Mouse (Mus musculus) left cerebral cortex, postnatal 14 days (tissue): ENCODE measurements at regions not wholly inside any gene's neighbourhood (a gene's known extent, or its start where the extent isn't known, plus 50 kb on each side); places are given as distances from the start of the nearest gene placed in this dataset.

ENCODE experiments used
- DNase-seq, 2 experiments: peaks; one replicate each; pipeline ENCODE4 v3.0.0; 2021 to 2022; ENCODE audit warnings: low spot score in 2 of 2, mixed read lengths in 1 of 2
- intact Hi-C: fragments of 180-260 bp; cut with DNase I; formaldehyde crosslinking; loops from one replicate; pipeline ENCODE4 v1.15.1; 2025

DNA sequence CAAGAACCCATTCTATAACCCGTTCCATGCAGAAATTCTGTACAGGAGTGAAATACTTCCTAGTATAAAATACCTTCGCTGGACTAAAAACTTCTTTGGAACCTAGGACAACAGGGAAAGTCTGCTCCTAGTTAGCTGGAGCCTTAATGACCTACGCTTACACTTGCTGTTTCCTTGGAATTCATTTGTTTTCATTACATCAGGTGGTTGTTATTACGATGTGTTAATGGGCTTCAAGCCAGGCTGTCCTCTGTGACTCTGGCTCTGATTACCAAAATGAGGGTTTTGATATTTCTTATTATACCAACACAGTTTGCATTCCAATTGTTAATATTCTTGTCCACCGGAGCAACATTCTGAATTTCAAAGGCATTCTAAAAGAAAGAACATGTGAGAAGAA is 313.6 kb upstream of the Adgrl4 start:
- intact Hi-C loops: no loop called here
- DNase-seq: no peak

DNA sequence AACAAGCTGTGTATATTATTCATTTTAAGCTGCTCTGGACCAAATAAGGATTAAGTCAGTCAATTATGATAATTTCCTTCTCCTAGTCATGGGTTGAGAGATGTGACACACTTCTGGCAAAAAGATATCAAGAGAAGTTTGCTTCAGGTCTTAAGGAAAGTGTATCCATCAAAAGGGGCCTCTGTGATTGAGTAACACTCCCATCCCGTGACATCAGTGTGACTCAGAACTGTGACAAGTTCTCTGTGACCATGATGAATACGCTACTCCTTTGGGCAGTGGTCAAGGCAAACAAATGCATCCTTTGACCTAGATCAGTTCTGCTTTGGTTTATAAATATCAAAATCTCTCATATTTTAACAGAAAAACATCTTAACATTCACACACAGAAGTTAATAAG is 290.8 kb upstream of the Adgrl4 start:
- intact Hi-C loops: no loop called here
- DNase-seq: no peak

DNA sequence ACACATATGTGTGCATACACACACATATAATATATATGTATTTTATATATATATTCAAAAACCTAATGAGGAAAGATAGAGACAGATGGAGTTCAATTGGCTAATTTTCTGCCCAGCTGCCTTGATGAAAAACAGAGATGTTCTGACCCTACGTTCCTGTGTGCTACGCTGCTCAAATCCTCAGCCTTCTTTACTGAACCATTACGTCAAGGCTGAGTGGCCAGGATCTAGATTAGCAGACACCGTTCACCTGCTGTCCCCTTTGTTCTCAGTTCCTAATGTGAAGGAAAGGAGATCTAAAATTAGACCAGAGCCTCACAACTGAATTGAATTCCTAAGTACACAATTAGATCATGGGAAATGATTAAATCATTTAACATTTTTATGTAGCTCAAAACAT is 284.3 kb upstream of the Adgrl4 start:
- no peak for DNase-seq
- intact Hi-C loops: no loop called here

DNA sequence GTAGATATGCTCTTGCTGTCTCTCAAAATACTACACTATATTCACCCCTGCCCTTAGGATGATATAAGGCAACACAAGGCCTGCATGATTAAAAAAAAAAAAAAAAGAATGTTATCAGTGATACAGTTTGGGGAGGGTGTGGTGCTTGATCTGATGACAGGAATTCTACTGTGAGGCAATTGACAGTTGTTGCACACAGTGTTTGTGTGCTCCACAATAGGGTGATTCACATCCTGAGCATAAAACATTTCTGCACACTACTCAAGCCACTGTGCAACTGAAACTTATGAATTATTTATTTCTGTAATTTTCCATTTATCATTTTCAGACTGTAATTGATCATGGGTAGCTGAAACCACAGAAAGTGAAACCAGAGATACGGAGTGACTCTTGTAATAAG is 277.2 kb upstream of the Adgrl4 start:
- DNase-seq: no peak
- intact Hi-C loops: no loop called here

DNA sequence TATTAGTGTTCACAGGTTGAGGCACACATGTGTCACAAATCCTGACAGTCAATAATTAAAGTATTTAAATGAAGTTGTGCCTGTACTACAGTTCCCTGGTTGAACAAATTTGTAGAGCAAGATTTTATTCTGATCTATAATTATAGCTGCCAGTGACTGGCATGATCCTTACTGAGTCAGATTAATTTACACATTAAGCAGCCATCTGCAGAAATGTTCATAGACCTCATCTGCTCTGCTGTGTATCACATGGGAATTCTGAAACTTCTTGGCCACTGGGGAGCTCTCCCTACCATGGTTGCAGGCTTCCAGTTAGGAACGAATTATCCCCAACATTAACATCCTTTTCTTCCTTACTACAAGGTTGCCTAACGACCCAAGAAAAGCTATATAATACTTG is 255.6 kb upstream of the Adgrl4 start:
- intact Hi-C loops: no loop called here
- no peak for DNase-seq

DNA sequence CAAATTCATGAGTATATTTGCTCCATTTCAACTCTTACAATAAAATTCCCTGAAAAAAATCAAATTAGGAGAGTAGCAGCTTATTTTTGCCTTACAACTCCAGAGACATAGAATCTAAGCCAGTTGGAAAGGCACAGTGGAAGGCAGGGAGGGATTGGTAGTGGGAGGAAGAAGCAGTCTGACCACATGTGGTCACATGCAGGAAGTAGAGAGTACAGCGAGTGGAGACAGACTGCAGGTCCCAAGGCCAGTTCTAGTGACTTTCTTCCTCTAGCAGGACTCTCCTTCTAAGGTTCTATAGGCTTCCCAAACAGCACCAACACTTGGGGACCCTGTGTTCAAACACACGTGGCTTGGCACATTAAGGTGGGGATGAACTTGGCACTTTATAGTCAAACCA is 245.6 kb upstream of the Adgrl4 start:
- intact Hi-C loops: no loop called here
- DNase-seq: no peak

DNA sequence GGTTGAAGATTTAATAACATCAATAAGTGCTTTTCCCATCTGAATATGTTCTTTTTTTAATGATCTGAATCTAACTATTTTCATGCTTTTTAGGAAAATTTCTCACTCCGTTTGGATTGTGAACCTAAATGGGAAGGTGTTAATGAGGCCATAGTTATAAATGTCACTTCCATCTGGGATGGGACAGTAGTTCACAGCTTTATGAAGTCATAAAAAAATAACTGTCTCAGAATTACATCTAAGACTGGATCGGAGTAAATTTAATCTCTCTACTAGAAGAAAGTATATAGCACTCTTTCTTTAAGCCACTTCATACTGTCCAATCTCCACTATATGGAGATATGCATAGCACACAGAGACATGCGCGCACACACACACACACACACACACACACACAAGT is 226.7 kb upstream of the Adgrl4 start:
- intact Hi-C loops: no loop called here
- DNase-seq: no peak

DNA sequence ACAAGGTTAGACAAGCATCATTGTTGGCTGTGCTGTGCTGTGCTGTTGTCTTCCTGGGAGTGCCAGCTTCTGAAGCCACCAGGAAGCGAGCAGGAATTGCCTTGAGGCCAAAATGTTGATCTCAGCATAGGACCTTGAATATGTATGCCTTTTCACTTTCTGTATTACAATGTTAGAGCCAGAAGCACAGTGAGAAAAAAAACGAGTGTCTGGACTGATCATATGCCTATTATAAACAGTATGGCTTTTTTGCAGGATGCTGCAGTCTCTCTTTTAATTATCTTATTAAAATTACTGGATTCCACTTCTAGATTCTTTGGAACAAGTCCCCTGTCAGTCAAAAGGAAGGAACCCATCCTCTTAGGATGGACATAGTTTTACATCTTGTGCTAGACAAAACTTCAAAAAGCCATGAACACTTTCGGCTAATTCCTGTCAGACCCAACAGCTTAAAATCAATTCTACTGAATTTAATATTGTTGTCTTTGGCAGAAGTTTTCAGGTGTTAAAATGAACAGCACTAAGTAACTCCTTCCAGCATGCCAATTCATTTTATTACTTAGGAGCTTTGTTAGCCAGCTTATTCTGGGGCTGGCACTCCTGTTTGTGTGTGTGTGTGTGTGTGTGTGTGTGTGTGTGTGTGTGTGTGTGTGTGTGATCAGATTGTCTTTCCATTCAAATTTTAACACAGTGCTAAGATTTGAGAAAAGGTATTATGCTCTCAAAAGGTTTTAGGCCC is 220.8 kb upstream of the Adgrl4 start:
- intact Hi-C loops: no loop called here
- no peak for DNase-seq

DNA sequence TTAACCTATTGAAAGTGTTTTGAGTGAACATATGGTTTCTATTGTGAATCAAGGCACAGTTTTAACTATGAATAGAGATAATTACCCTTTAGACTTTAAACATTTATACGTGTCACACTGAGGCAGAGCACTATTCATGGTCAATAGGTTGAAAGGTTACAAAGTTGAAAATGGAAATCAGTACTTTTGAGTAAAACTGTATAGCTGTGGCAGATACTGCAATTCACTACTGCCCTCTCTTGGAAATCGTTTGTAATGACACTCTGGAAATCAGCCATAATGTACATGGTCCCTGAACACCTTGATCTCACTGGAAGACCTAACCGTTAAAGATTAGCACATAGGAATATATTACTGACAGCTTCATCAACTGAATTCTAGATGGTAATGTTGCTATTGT is 215.3 kb upstream of the Adgrl4 start:
- peak in 1 of 2 experiments; percentile 10 for DNase-seq
- intact Hi-C loops: no loop called here

DNA sequence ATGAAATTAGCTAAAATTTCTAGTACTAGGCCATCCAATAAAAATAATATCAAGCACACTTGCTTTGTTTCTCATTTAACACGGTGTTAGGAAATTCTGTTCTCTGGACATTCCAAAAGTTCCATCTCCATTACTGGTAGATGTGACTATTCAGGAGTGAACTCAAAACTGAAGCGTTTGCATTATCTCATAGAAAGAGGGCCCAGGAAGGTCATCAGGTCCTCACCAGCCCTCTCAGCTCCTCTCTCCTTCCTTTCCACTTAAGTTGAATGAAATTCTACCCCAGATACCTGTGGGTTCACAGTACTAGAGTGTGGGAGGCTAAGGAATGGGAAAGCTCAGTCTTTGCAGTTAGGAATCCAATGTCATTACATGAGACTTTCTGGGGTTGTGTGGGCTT is 185.2 kb upstream of the Adgrl4 start:
- DNase-seq: no peak
- intact Hi-C loops: no loop called here

DNA sequence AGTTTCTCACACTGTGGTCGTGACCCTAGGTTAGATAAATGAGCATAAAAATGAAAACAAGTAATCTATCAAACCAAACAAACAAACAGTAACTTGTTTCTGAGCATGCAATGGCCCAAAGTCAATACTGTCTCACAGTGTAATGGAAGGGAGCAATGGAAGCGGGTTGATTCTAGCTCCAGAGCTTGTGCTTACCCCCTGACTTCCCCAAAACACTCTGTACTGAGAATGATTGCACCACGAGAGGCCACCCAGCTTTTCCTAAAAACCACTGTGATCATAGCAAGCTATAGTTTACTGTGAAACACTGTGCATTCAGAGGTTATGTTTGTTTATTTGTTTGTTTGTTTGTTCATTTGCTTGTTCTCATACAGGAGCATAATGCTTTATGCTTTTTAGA is 174.9 kb upstream of the Adgrl4 start:
- no peak for DNase-seq
- intact Hi-C loops: no loop called here

DNA sequence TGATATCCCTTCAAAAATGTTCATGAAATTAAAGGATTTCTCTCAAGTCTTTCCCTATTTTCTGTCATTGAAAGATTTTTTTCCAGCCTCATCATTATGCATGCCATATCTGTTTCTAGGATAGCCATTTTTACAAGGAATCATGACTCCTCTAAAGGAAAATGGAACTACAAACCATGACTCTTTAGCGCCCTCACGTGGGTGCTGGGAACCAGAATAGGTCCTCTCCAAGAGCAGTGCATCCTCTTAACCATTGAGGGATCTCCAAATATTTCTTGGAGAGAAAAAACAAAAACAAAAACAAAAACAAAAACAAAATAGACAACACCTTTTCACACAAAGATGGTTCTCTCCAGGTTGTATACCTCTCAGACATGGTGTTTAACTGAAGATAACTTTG is 172.0 kb upstream of the Adgrl4 start:
- no peak for DNase-seq
- intact Hi-C loops: no loop called here

DNA sequence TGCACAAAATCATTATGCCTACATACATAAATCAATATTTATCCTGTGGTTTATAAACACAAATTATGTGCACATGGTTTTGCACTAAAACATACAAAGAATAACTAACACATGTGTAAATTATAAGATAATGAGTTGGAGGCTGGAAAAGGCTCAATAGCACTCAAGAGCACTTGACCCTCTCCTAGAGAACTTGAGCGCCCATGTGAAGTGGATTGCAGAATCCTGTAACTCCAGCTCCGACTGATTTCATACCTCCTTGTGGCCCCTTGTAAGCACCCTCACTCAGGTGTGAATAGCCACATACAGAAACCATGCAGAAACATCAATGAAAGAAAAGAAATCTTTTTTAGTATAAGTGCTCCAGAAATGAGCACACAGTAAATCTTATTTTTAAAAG is 168.2 kb upstream of the Adgrl4 start:
- DNase-seq: no peak
- intact Hi-C loops: no loop called here

DNA sequence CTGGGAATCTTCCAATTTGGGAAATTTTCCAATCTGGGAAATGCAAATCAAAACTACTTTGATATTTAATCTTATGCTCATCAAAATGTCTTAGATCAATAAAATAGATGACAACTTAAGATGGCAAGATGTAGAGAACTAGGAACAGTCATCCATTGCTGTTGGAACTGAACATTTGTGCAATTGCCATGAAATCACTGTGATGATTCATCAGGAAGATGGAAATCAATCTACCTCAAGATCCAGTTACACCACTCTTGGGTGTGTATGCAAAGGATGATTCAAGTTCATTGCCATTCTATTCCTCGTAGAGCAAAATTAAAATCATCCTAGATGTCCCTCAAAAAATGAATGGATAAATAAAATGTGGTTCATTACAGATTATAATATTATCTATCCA is 153.9 kb upstream of the Adgrl4 start:
- DNase-seq: no peak
- intact Hi-C loops: no loop called here

DNA sequence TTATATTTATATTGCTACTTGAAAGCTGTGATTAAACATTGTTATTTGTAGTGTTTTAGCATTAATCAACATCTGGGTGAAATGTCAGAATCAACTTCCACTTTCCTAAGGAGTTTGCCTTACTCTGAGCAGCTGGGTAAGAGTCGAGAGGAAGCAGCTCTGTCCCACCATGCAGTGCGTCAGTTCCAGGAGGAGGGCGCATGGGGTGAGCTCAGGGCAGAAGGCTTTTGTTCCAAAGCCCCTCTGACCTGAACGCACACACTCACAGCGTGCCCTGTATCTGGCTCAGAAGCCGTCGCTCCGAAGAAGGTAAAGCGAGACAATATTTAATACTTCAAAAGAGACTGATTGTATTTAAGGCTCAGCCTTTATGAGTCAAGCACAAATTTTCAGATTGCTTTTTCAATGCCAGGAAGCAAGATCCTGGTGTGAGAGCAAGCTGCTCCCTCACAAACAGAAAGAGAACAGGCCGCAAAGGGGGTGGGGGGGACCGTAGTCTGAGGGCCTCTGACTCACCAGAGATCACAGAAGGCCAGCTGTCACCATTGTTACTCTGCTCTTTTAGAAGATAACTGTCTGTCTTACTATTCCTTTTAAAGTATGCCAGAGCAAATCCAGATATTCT is 143.6 kb upstream of the Adgrl4 start:
- intact Hi-C loops: no loop called here
- DNase-seq: no peak

DNA sequence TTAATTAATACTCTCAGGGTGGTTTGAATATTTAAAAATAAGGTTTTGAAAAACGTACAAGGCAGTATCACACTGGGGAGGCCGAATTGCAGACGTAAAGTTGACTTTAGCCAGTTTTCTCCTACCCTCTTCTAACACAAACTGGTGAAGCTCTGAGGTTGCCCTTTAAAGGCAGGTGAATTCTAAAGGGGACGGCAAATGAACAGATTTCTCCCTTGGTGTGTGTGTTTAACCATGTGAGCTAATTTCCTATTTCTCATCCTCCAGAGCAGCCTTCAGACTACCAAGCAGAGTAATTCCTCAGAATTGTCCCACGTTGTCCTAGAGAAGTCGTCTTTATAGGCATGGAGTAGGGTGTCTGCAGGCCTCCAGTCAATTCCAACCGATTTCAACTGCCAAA is 143.1 kb upstream of the Adgrl4 start:
- intact Hi-C loops: no loop called here
- DNase-seq: no peak

DNA sequence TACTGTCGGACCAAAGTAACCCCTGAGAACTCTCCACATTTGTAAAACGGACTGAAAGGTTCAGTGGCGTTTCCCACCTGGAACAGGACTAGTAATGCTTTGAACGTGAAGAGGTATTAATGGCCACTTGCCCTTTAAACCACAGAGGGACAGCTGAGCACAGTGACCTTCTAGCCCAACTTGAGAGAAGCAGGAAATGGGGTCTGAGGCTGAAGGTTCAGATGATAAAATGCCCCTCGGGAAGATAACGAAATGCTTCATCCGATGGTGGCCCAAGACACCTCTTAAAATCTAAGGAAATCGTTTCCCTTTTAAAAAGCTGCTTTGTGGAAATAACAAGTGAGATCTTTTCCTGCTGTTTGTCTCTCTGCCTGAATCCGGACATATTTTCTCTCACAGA is 142.7 kb upstream of the Adgrl4 start:
- no peak for DNase-seq
- intact Hi-C loops: no loop called here

DNA sequence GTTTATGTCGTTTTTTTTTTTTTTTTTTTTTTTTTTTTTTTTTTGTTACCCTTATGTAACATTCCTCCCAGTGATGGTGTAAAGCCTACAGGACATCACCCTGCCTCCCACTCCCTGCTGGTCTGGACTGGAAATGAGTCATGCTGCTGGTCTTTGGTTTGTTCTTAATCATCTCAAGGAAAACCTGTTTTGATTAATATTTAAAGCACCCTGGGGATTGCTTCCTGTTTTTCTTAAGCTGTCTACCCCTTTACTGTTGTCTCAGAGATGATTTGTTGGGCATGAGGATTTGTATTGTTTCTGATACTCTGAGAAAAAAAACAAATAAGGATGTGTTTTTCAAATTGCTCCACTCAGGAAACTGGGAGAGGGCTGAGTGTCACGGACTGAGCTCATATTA is 139.4 kb upstream of the Adgrl4 start:
- DNase-seq: no peak
- intact Hi-C loops: no loop called here

DNA sequence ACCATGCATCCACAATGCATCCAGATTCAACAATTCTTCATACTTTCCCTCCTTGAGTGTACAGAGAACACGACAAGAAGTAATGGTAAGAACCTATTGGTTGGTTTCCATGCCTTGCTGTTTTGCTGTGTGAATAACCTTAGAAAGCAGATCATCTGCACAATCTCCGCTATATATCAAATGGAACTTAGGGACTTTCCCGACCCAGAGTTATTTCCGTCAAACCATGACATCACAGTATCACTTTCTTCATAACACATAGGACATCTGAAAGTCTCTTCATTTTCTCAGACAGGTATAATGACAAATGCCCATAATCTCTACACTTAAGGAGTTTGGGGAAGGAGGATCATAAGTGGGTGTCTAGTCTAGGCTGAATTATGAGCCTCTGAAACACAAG is 132.3 kb upstream of the Adgrl4 start:
- intact Hi-C loops: no loop called here
- no peak for DNase-seq

DNA sequence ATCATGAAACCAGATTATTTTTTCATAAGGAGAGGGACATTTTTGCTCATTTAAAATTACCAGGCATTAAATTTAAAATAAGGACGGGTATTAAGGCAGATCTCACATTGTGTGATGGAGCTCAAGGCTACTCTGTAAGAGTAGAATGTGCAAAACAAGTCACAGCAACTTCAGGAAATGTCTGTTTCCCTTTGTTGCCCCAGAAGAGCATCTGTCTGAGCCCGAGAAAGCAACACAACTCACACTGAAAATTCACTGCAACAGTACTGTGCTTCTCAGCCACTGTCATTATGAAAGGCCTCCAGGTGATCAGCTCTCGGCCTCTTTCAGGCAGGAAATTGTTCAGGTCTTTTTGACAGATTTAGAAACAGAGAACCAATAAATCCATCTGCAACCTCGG is 129.7 kb upstream of the Adgrl4 start:
- intact Hi-C loops: no loop called here
- no peak for DNase-seq

DNA sequence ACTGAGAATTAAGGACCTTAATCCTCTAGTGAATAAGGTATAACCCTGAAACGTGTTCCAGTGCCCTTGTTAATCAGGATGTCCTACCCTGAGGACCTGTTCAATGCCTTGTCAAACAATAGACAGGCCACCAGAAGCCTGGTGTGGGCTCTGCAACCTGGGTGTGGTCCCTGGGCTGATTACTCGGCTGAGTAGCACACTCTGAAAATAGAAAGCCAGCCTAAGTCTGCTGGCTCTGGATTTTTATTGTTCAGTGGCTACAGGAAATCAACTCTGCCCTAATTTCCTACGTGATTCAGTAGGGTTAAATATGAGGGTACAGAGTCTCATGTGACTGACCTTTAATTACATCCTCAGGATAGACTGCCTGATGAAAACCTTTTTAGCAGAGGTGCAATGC is 113.9 kb upstream of the Adgrl4 start:
- intact Hi-C loops: no loop called here
- DNase-seq: no peak

DNA sequence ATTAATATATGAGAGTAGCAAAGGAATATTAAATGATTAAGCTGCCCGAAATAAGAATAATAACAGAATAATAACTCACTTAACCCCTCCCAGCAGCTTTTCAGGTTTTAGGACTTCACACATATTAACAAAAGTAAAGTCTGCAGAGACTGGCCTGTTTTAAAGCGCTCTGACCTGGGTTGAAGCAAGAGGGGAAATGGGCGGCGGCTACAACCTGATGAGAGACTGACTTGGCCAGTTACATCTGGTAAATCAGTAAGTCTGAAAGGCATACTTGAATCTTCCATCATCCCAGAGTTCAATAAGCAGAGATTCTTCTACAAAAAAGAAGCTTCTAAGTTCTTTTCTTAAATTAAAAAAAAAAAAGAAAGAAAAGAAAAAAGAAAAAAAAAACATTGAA is 107.9 kb upstream of the Adgrl4 start:
- DNase-seq: no peak
- intact Hi-C loops: no loop called here
